ENCODE assay signal across 10 mouse cellular contexts in genomic region chr1:75357261-75357660, GRCm38 (mm10). TPM values are rescaled to one million over a fixed set of nuclear protein-coding genes. Genes with fewer than 3 reads are reported as not detected.
DNase-seq lines count a peak whose midpoint lies in the region; ATAC-seq lines count a peak whose summit lies in the region.
"Had no signal": no experiment of that assay in that cellular context is flagged by ENCODE, and none has a peak within 500 bp of the region (broad histone marks: within the 10 kb centered on the region; RNA-seq: fewer than 3 reads in every experiment).

No protein-coding gene starts in this region.

- peak; percentile 78 for DNase-seq in MN1 (ENCODE audit: low spot score)
- DNase-seq in adrenal gland, postnatal 36 days, result peak; percentile 66 to 73
- DNase-seq in kidney, adult 8-10 months, result peak; percentile 59 to 64
- DNase-seq in forebrain, embryonic 10.5 days (ENCODE audit: extremely low spot score, low spot score), result no peak
- no peak for DNase-seq in left cerebral cortex, adult 11 months (ENCODE audit: low spot score)

- peak overlapping the region; percentile 58; the same call in 1 of the 2 replicates for H3K9ac ChIP-seq in heart, embryonic 13.5 days
- no peak overlapping the region for H3K9ac ChIP-seq in heart, embryonic 12.5 days
- H3K9ac ChIP-seq: neural tube, embryonic 13.5 days had no signal

- H3K36me3 ChIP-seq in heart, embryonic 13.5 days, result peaks cover 2% of the 10 kb centered on the region
- peaks cover 2% of the 10 kb centered on the region for H3K36me3 ChIP-seq in heart, embryonic 12.5 days
- H3K36me3 ChIP-seq in forebrain, embryonic 10.5 days (replicated peaks), result no peaks in the 10 kb centered on the region
- H3K36me3 ChIP-seq: neural tube, embryonic 13.5 days had no signal

- 59% methylated on average over 7 of the region's 7 CpGs for WGBS in heart, embryonic 13.5 days
- WGBS in heart, embryonic 12.5 days, result 68% methylated on average over 7 of the region's 7 CpGs
- WGBS in forebrain, embryonic 10.5 days, result 89% methylated on average over 7 of the region's 7 CpGs

- no peaks in the 10 kb centered on the region for H3K9me3 ChIP-seq in heart, embryonic 13.5 days
- no peaks in the 10 kb centered on the region for H3K9me3 ChIP-seq in heart, embryonic 12.5 days (replicated peaks)
- no peaks in the 10 kb centered on the region for H3K9me3 ChIP-seq in forebrain, embryonic 10.5 days
- H3K9me3 ChIP-seq: neural tube, embryonic 13.5 days had no signal

- no peak overlapping the region for H3K4me2 ChIP-seq in heart, embryonic 13.5 days
- no peak overlapping the region for H3K4me2 ChIP-seq in heart, embryonic 12.5 days
- H3K4me2 ChIP-seq: neural tube, embryonic 13.5 days had no signal

- peak overlapping the region; percentile 94 for H3K27ac ChIP-seq in heart, embryonic 13.5 days (replicated peaks)
- no peak overlapping the region for H3K27ac ChIP-seq in heart, embryonic 12.5 days (ENCODE audit: poor library complexity, severe bottlenecking)
- H3K27ac ChIP-seq in forebrain, embryonic 10.5 days, result no peak overlapping the region
- H3K27ac ChIP-seq: neural tube, embryonic 13.5 days had no signal

- H3K4me1 ChIP-seq in heart, embryonic 13.5 days, result peaks cover 55% of the 10 kb centered on the region
- peaks cover 54% of the 10 kb centered on the region for H3K4me1 ChIP-seq in heart, embryonic 12.5 days (replicated peaks)
- peaks cover 16% of the 10 kb centered on the region for H3K4me1 ChIP-seq in forebrain, embryonic 10.5 days

- peaks cover 12% of the 10 kb centered on the region; the same call in 1 of the 2 replicates for H3K27me3 ChIP-seq in heart, embryonic 13.5 days (replicated peaks)
- H3K27me3 ChIP-seq in heart, embryonic 12.5 days (replicated peaks), result 0 out of 2 replicates have a peak, but pooled peaks cover 5% of the 10 kb centered on the region
- peaks cover 54% of the 10 kb centered on the region for H3K27me3 ChIP-seq in forebrain, embryonic 10.5 days (ENCODE audit: poor library complexity, severe bottlenecking)

- ATAC-seq in heart, embryonic 13.5 days (ENCODE audit: extremely low read depth, insufficient number of reproducible peaks, low FRiP score, low TSS enrichment), result no peak
- no peak for ATAC-seq in heart, embryonic 12.5 days (ENCODE audit: insufficient number of reproducible peaks, low FRiP score)
- ATAC-seq in erythroid progenitor cell, adult 5-6 weeks (replicated peaks; ENCODE audit: low FRiP score, poor library complexity, severe bottlenecking), result no peak

- H3K4me3 ChIP-seq in heart, embryonic 13.5 days, result no peak overlapping the region
- H3K4me3 ChIP-seq in heart, embryonic 12.5 days, result no peak overlapping the region
- H3K4me3 ChIP-seq in forebrain, embryonic 10.5 days, result no peak overlapping the region
- H3K4me3 ChIP-seq: erythroblast, embryonic 14.5 days; neural tube, embryonic 13.5 days had no signal

RNA-seq across cellular contexts. Expression of gene Des, which starts 2.9 kb away (rescaled TPM):
- 393 and 426 TPM in 2 replicates for polyA plus RNA-seq in heart, embryonic 13.5 days (2015; fragmentation: Nextera tagmentation; extraction: Ambion mirVana)
- polyA plus RNA-seq in heart, embryonic 12.5 days (2016; fragmentation: Nextera tagmentation; extraction: Ambion mirVana), result 500 and 521 TPM in 2 replicates
- 10 to 100 TPM; 18.6 to 19.5 TPM for total RNA-seq in adrenal gland, postnatal 36 days (2021)
- 2.6 and 4.3 TPM in 2 replicates for polyA plus RNA-seq in forebrain, embryonic 10.5 days (2016; fragmentation: Nextera tagmentation; extraction: Ambion mirVana)
- not detected in 2 replicates for total RNA-seq in erythroid progenitor cell, adult 5-6 weeks (2015; ENCODE audit: low replicate concordance)
- total RNA-seq in erythroid progenitor cell, adult 5-6 weeks (2017; ENCODE audit: low replicate concordance), result not detected in 2 replicates

RNA-seq across cellular contexts. Expression of gene Speg, which starts 17.8 kb away (rescaled TPM):
- 55.1 and 58.8 TPM in 2 replicates for polyA plus RNA-seq in heart, embryonic 13.5 days (2015; fragmentation: Nextera tagmentation; extraction: Ambion mirVana)
- polyA plus RNA-seq in heart, embryonic 12.5 days (2016; fragmentation: Nextera tagmentation; extraction: Ambion mirVana), result 61.5 and 67.4 TPM in 2 replicates
- total RNA-seq in adrenal gland, postnatal 36 days (2021), result 10 to 100 TPM in 1 of 2 experiments, 1 to 10 TPM in 1; 9.8 to 10.8 TPM
- 23.2 and 29.3 TPM in 2 replicates for polyA plus RNA-seq in forebrain, embryonic 10.5 days (2016; fragmentation: Nextera tagmentation; extraction: Ambion mirVana)
- not detected in 2 replicates for total RNA-seq in erythroid progenitor cell, adult 5-6 weeks (2015; ENCODE audit: low replicate concordance)
- 0.13 TPM in 1 of 2 replicates, not detected in the other for total RNA-seq in erythroid progenitor cell, adult 5-6 weeks (2017; ENCODE audit: low replicate concordance)

RNA-seq across cellular contexts. Expression of gene Dnpep, which starts 39.5 kb away (rescaled TPM):
- 115 and 121 TPM in 2 replicates for polyA plus RNA-seq in heart, embryonic 13.5 days (2015; fragmentation: Nextera tagmentation; extraction: Ambion mirVana)
- 113 TPM in 2 replicates for polyA plus RNA-seq in heart, embryonic 12.5 days (2016; fragmentation: Nextera tagmentation; extraction: Ambion mirVana)
- 100 to 1,000 TPM in 1 of 2 experiments, 10 to 100 TPM in 1; 88.1 to 112 TPM for total RNA-seq in adrenal gland, postnatal 36 days (2021)
- polyA plus RNA-seq in forebrain, embryonic 10.5 days (2016; fragmentation: Nextera tagmentation; extraction: Ambion mirVana), result 124 and 126 TPM in 2 replicates
- total RNA-seq in erythroid progenitor cell, adult 5-6 weeks (2015; ENCODE audit: low replicate concordance), result 7.5 and 7.6 TPM in 2 replicates
- 1.7 and 6.5 TPM in 2 replicates for total RNA-seq in erythroid progenitor cell, adult 5-6 weeks (2017; ENCODE audit: low replicate concordance)

Comparison
In these comparisons a context has a peak if more than half of its experiments do, and no peak if none do; other contexts are left out.
1. DNase-seq: peak in MN1 (single experiment), adrenal gland, postnatal 36 days (2 of 2) and kidney, adult 8-10 months (2 of 2); none in forebrain, embryonic 10.5 days (single experiment) and left cerebral cortex, adult 11 months (single experiment).
2. RNA of gene Des, which starts 2.9 kb away (polyA plus RNA-seq): 500 to 521 TPM in heart, embryonic 12.5 days and 393 to 426 TPM in heart, embryonic 13.5 days; 2.6 to 4.3 TPM in forebrain, embryonic 10.5 days; every median in the first group is over 10 times any median in the second.